Mouse (Mus musculus) cortical plate, adult 2 months (tissue): ENCODE measurements around the gene Ripk1. TPM values are rescaled to one million over a fixed set of nuclear protein-coding genes. Genes with fewer than 3 reads are reported as not detected.

Source experiments
- H3K27ac ChIP-seq: fragments of 200-500 bp; 2 replicates; pipeline ENCODE4 v1.5.1; 2012; ENCODE audit warnings: low read length, control low read depth, inconsistent platforms; ENCODE audit not compliant: insufficient read depth
- H3K4me1 ChIP-seq: fragments of 200-500 bp; 2 replicates; pipeline ENCODE4 v1.6.1; 2011; ENCODE audit warnings: low read length; ENCODE audit not compliant: control insufficient read depth, insufficient read depth
- H3K4me3 ChIP-seq: fragments of 200-500 bp; 2 replicates; pipeline ENCODE4 v1.5.1; 2011; ENCODE audit warnings: mild to moderate bottlenecking, low read length, control low read depth; ENCODE audit not compliant: insufficient read depth
- CTCF ChIP-seq: fragments of 200-500 bp; IDR thresholded peaks from 2 replicates; pipeline ENCODE4 v1.5.1; 2011; ENCODE audit warnings: mild to moderate bottlenecking, control low read depth, low read length; ENCODE audit not compliant: insufficient read depth; ENCODE audit errors: extremely low read depth
- POLR2A ChIP-seq: fragments of 200-500 bp; IDR thresholded peaks from 2 replicates; pipeline ENCODE4 v1.6.1; 2011; ENCODE audit warnings: mild to moderate bottlenecking, low read length, control low read depth; ENCODE audit not compliant: insufficient read depth; ENCODE audit errors: extremely low read depth
- polyA plus RNA-seq: library from polyadenylated mRNA; depleted of rRNA; stranded (reverse); fragments of >200 nt; gene quantifications from 2 replicates; pipeline ENCODE4 v1.2.3, GENCODE M21; 2012

Gene Ripk1
- polyA plus RNA-seq, 1 experiment: 2.8 TPM

DNA sequence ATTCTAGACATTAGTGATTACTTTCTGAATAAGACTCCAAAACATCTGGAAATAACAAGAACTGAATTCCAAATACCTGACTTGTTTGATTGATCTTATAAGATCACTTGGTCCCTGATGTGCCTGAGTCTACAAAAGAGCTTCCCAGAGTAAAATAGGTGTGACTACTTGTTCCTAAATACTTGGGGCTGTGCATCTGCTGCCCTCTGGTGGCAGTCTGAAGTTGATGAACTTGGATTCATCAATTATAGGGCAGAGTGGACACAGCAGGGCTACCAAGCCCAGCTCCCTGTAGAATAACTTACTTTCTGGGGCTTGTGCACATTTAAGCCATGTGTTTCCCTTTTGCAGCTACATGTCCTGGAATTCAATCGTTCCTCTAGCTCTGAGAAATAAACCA lies 7.0 kb upstream of the Ripk1 start:
- TF ChIP-seq POLR2A (no peak), CTCF (peak; percentile 73)
- Histone ChIP-seq H3K4me1 (no peaks in the 10 kb centered on the region), H3K4me3 (no peak overlapping the region)

DNA sequence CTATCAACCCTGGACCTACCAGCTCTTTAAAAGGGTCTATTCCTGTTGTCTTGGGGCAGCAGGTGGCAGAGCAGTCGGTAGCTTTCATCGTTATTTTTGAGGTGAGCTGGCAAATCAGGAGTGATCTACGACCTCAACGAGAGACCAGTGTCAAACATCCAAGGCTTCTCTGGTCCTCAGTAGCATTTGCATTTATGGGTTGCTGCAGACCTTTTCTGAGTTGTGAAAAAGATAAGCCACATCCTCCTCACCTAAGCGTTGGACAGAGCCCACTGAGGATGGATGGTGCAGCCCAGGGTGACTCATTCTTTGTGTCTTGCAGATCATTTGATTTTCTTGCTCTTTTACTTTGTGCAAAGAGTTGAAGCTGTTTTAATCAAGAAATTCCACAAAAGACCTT lies 895 bp downstream of the Ripk1 start:
- H3K27ac ChIP-seq: no peak overlapping the region

More for the DNA sequence above, 7.0 kb upstream of the Ripk1 start:
- no peak overlapping the region for H3K27ac ChIP-seq

DNA sequence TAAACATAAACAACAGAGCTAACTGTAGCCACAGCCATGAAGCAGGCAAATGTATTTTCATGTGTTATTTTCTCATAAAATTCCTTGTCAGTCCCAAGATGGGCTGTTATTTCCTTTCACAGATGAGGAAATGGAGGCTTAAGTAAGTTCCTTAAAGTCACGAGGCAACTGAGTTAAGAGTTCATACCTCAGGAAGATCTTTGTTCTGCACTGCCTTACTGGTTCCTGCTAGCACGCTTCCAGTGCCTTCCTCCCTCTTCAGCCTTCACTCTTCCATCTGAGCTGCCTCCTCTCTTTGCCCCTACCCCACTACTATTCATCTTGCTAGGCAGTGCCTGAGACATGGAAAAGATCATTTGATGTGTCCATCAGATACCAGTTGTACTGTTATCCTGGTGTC lies 5.1 kb downstream of the Ripk1 start:
- Histone ChIP-seq H3K4me1 (peaks cover 2% of the 10 kb centered on the region; the same call in 1 of the 2 replicates), H3K4me3 (no peak overlapping the region), H3K27ac (no peak overlapping the region)
- TF ChIP-seq POLR2A (no peak), CTCF (no peak)

More for the DNA sequence above, 895 bp downstream of the Ripk1 start:
- H3K4me3 ChIP-seq: peak overlapping the region; percentile 57
- TF ChIP-seq POLR2A (no peak), CTCF (no peak)
- H3K4me1 ChIP-seq: peaks cover 2% of the 10 kb centered on the region; the same call in 1 of the 2 replicates

DNA sequence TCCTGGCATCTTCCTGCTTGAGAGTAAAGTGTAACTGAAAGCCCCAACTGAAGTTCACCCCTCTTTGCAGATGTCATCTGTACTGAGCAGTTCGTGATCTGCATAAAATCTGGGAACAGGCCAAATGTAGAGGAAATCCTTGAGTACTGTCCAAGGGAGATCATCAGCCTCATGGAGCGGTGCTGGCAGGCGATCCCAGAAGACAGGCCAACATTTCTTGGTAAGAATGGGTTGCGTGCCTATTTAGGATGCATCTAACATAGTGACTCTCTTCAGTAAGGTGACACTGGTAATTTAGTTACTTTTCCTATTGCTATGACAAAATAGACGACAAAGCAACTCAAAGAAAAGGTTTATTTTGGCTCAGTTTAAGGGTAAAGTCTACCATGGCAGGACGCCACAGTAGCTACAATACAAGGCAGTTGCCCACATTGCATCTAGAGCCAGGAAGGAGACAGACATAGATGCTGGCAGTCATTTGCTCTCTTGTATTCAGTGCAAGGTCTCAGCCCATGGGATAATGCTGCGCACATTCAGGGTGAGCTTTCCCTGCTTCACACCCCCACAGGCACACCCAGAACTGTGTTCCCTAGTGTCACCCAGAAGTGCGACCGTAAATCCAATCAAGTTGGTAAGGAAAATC lies 14.9 kb downstream of the Ripk1 start:
- H3K27ac ChIP-seq: no peak overlapping the region

DNA sequence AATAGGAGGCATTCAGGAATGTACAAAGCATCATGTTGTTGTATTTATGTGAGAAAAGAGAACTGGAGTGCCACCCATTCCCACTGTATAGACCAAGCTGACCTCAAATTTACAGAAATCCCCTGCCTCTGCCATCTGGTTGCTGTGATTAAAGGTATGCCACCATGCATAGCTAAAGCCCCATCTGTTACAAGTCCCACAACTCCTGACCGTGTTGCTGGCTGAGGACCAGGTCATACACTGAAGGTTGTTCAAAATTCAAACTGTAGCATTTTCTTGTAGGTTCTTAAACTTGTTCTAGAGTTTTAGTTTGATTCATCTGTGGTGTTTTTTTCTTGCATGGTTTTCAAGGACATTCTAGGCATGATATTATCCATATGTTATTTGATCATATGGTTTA lies 16.4 kb downstream of the Ripk1 start:
- H3K27ac ChIP-seq: no peak overlapping the region
- no peaks in the 10 kb centered on the region for H3K4me1 ChIP-seq
- no peak overlapping the region for H3K4me3 ChIP-seq
- TF ChIP-seq POLR2A: no peak
- TF ChIP-seq CTCF: no peak

More for the DNA sequence above, 14.9 kb downstream of the Ripk1 start:
- Histone ChIP-seq H3K4me1 (no peaks in the 10 kb centered on the region), H3K4me3 (no peak overlapping the region)
- TF ChIP-seq POLR2A (no peak), CTCF (no peak)

DNA sequence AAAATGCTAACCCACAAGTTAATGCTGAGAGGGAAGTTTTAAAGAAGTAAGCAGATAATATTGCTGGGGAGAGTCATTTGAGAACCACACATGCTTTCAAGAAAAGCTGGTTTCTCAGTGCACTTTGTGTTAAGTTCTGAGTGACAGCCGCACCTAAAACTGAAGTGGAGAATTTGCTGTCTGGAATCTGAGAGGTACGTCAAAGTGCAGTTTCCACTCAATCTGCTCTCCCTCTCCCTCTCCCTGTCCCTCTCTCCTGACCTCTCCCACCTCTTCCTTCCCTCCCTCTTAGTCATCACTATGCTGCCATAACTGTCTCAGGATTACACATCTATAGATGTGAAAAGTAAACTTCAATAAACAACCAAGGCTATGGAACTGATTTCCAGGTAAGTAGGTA lies 19.8 kb downstream of the Ripk1 start:
- Histone ChIP-seq H3K4me3 (no peak overlapping the region), H3K27ac (no peak overlapping the region), H3K4me1 (no peaks in the 10 kb centered on the region)
- TF ChIP-seq POLR2A: no peak
- TF ChIP-seq CTCF: no peak

DNA sequence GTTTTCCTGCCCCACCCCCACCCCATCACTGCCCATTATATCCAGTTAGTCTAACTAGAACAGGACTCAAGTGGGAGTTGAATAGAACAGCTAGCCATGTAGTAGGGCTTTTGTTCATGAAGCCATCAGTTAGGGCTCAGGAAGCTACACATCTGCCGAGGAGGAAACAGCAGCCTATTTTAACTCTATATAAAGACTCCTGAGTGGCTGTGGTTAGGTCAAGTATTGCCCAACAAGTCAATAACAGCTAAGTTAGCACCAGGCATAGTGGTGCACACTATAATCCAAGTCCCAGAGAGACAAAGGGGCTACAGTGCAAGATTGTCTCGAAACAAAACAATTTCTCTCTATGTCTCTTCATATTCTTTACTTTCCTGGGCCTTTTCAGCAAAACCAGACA lies 29.9 kb downstream of the Ripk1 start:
- Histone ChIP-seq H3K4me3 (no peak overlapping the region), H3K4me1 (peaks cover under 1% of the 10 kb centered on the region), H3K27ac (no peak overlapping the region)
- TF ChIP-seq CTCF: no peak
- TF ChIP-seq POLR2A: no peak

DNA sequence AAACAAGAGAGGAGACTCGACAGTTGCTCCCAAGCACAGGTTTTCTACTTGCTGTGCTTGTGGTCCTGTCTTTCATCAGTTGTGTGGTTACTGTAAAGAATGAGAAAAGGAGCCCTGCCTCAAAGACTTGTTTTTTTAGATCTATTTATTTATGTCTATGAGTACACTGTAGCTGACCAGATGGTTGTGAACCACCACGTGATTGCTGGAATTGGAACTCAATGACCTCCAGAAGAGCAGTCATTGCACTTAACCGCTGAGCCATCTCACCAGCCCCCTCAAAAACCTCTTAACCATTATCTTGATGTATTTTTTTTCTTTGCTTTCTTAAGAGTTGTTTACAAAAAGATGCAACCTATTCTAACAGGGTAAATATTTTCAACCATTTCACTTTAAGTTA lies 33.3 kb downstream of the Ripk1 start:
- Histone ChIP-seq H3K4me1 (peaks cover 3% of the 10 kb centered on the region), H3K27ac (no peak overlapping the region), H3K4me3 (no peak overlapping the region)
- TF ChIP-seq CTCF: no peak
- no peak for TF ChIP-seq POLR2A

DNA sequence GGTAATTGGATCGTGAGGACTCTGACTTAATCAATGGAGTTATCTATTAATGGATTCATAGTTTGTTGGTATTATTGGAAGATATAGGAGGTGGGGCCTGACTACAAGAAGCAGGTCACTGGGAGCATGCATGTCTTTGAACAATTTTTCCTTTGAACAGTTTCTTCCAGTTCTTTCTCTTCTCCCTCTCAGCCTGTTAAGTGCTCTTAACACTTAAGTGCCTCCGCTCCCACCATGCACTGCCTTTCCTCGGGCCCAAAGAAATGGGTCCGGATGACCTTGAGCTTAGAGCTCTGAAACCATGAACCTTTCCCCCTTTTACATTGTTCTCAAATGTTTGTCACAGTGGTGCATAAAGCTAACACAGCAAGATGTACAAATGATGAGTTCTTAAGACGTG lies 34.6 kb downstream of the Ripk1 start:
- H3K27ac ChIP-seq: no peak overlapping the region
- TF ChIP-seq CTCF: no peak
- TF ChIP-seq POLR2A: no peak
- no peak overlapping the region; the same call in 1 of the 2 replicates for H3K4me3 ChIP-seq
- H3K4me1 ChIP-seq: peaks cover 3% of the 10 kb centered on the region
